Mouse (Mus musculus): ENCODE results near the gene Fhit. TPM values are rescaled to one million over a fixed set of nuclear protein-coding genes. Genes with fewer than 3 reads are reported as not detected.
"Not testable (repeated sequence)": the region's sequence is repeated elsewhere in the genome, so short reads cannot be mapped to it uniquely, and the experiment has no call there.

Gene Fhit
- polyA plus RNA-seq, 1 experiment from 2014 or later = 6.7 TPM

DNA sequence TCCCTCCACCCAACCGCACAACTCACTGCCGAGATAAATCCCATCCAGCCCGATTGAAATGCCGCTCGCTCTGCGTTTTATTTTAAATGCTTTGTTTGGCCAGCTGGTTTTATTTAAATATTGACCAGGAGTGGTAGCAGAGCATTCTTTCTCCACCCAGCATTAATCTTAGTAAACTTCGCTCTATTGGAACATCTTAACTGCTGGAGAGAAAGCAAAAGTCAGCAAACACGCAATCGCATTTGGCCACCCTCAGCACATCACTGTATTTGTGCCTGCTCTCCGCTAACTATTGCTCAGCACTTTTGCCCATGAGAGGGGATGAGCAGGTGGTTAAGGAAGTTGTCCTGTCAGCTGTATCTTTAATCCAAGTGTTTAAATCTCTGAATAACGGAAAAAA, 36.7 kb downstream of the Fhit start:
- 75% methylated on average over 11 of the region's 11 CpGs for WGBS
- Histone ChIP-seq H3K9ac (replicated peaks; ENCODE audit: low read length) (no peak overlapping the region), H3K4me1 (ENCODE audit: insufficient read depth, low read length) (no peaks in the 10 kb centered on the region), H3K27me3 (ENCODE audit: insufficient read depth, low read length) (no peaks in the 10 kb centered on the region), H3K9me3 (ENCODE audit: low read length) (no peaks in the 10 kb centered on the region; the same call in 1 of the 2 replicates), H3K27ac (ENCODE audit: low read length) (no peak overlapping the region), H3K4me3 (ENCODE audit: low read length) (no peak overlapping the region), H3K36me3 (ENCODE audit: insufficient read depth, low read length) (no peaks in the 10 kb centered on the region), H3K4me2 (replicated peaks; ENCODE audit: low read depth, low read length) (no peak overlapping the region)
- ATAC-seq (ENCODE audit: low FRiP score, low TSS enrichment) = no peak

DNA sequence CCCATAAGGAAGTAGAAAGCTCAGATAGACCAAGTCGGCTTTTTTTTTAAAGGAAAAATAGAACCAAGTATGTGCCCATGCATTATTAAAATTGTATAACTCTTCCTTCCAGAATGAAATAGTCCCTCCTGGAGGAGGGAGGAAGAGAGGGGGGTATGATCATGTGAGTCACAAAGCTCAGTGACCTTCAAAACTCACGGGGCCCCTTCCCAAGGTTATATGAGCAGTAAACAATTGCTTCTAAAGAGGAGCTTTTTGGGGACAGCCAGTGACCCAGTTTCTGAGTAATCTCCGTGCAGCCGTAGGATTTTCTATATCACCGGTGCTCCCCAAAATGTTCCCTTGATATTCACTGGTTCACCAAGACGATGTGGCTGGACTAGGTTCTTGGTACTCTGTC, 42.8 kb downstream of the Fhit start:
- Histone ChIP-seq H3K36me3 (ENCODE audit: insufficient read depth, low read length) (no peaks in the 10 kb centered on the region), H3K4me2 (replicated peaks; ENCODE audit: low read depth, low read length) (no peak overlapping the region), H3K4me3 (ENCODE audit: low read length) (no peak overlapping the region), H3K9ac (replicated peaks; ENCODE audit: low read length) (no peak overlapping the region), H3K9me3 (ENCODE audit: low read length) (no peaks in the 10 kb centered on the region), H3K4me1 (ENCODE audit: insufficient read depth, low read length) (no peaks in the 10 kb centered on the region), H3K27ac (ENCODE audit: low read length) (no peak overlapping the region), H3K27me3 (ENCODE audit: insufficient read depth, low read length) (no peaks in the 10 kb centered on the region)
- no peak for ATAC-seq (ENCODE audit: low FRiP score, low TSS enrichment)
- 96% methylated on average over 6 of the region's 6 CpGs for WGBS

DNA sequence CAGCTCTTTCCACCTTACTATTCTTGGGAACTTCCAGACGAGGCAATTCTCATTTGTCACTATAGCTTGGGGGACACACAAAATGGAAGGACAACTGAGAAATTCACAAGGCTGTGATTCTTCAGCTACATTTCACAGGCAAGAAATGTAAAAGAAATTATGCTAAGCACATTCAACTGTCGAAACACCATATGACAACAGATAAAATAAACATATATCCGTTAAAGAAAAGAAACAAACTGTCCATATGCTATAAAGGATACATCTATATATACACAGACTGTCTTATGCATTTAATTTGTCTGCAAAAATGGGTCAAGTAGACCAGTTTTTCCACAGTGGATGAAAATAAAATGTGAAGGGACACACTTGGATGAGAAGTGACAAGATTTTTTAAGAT, 76.2 kb downstream of the Fhit start:
- Histone ChIP-seq H3K9me3 (ENCODE audit: low read length) (no peaks in the 10 kb centered on the region), H3K27me3 (ENCODE audit: insufficient read depth, low read length) (no peaks in the 10 kb centered on the region), H3K27ac (ENCODE audit: low read length) (no peak overlapping the region), H3K4me1 (ENCODE audit: insufficient read depth, low read length) (no peaks in the 10 kb centered on the region), H3K4me2 (replicated peaks; ENCODE audit: low read depth, low read length) (no peak overlapping the region), H3K36me3 (ENCODE audit: insufficient read depth, low read length) (no peaks in the 10 kb centered on the region), H3K9ac (replicated peaks; ENCODE audit: low read length) (no peak overlapping the region), H3K4me3 (ENCODE audit: low read length) (no peak overlapping the region)
- 88% methylated on average over 3 of the region's 3 CpGs for WGBS
- no peak for ATAC-seq (ENCODE audit: low FRiP score, low TSS enrichment)

DNA sequence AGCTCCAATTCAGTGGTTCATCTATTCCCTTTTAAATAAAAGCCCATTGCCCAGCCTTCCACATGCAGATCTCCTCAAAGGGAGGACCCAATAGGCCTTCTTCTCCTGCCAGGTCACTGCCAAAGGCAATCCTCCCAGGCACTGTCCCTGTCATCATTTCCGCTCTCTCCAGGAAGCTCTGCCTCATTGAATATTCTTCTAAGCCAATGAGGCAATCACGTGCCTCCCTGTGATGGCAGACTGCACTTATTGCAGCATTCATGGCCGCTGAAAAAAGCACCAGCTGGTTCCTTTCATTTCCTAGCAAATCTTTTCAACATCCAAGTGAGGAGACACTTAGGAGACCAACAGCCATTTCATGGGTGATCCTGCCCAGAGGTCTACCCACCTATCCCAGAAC, 77.9 kb downstream of the Fhit start:
- H3K9me3 ChIP-seq (ENCODE audit: low read length) = no peaks in the 10 kb centered on the region
- no peaks in the 10 kb centered on the region for H3K27me3 ChIP-seq (ENCODE audit: insufficient read depth, low read length)
- no peak for ATAC-seq (ENCODE audit: low FRiP score, low TSS enrichment)
- H3K36me3 ChIP-seq (ENCODE audit: insufficient read depth, low read length) = no peaks in the 10 kb centered on the region
- H3K9ac ChIP-seq (replicated peaks; ENCODE audit: low read length) = no peak overlapping the region
- no peak overlapping the region for H3K27ac ChIP-seq (ENCODE audit: low read length)
- no peak overlapping the region for H3K4me2 ChIP-seq (replicated peaks; ENCODE audit: low read depth, low read length)
- no peak overlapping the region for H3K4me3 ChIP-seq (ENCODE audit: low read length)
- no peaks in the 10 kb centered on the region for H3K4me1 ChIP-seq (ENCODE audit: insufficient read depth, low read length)
- 48% methylated on average over 3 of the region's 3 CpGs for WGBS

- Histone ChIP-seq H3K4me1 (ENCODE audit: insufficient read depth, low read length) (no peaks in the 10 kb centered on the region), H3K27me3 (ENCODE audit: insufficient read depth, low read length) (no peaks in the 10 kb centered on the region), H3K9me3 (ENCODE audit: low read length) (no peaks in the 10 kb centered on the region), H3K9ac (replicated peaks; ENCODE audit: low read length) (no peak overlapping the region), H3K4me3 (ENCODE audit: low read length) (no peak overlapping the region), H3K4me2 (replicated peaks; ENCODE audit: low read depth, low read length) (no peak overlapping the region), H3K36me3 (ENCODE audit: insufficient read depth, low read length) (no peaks in the 10 kb centered on the region), H3K27ac (ENCODE audit: low read length) (no peak overlapping the region)
- WGBS = 39% methylated on average over 5 of the region's 5 CpGs
- no peak for ATAC-seq (ENCODE audit: low FRiP score, low TSS enrichment)
These were observed 78.4 kb downstream of the Fhit start for GRCm38 (mm10) chr14:11083462-11083861.

GRCm38 (mm10) chr14:11063594-11063993, 98.2 kb downstream of the Fhit start:
- no peaks in the 10 kb centered on the region for H3K36me3 ChIP-seq (ENCODE audit: insufficient read depth, low read length)
- H3K4me2 ChIP-seq (replicated peaks; ENCODE audit: low read depth, low read length) = no peak overlapping the region
- 44% methylated on average over 2 of the region's 2 CpGs for WGBS
- no peak overlapping the region for H3K9ac ChIP-seq (replicated peaks; ENCODE audit: low read length)
- H3K4me1 ChIP-seq (ENCODE audit: insufficient read depth, low read length) = no peaks in the 10 kb centered on the region
- H3K27ac ChIP-seq (ENCODE audit: low read length) = no peak overlapping the region
- ATAC-seq (ENCODE audit: low FRiP score, low TSS enrichment) = peak; percentile 79; the same call in 1 of the 2 replicates
- no peak overlapping the region for H3K4me3 ChIP-seq (ENCODE audit: low read length)
- H3K27me3 ChIP-seq (ENCODE audit: insufficient read depth, low read length) = no peaks in the 10 kb centered on the region
- H3K9me3 ChIP-seq (ENCODE audit: low read length) = no peaks in the 10 kb centered on the region

DNA sequence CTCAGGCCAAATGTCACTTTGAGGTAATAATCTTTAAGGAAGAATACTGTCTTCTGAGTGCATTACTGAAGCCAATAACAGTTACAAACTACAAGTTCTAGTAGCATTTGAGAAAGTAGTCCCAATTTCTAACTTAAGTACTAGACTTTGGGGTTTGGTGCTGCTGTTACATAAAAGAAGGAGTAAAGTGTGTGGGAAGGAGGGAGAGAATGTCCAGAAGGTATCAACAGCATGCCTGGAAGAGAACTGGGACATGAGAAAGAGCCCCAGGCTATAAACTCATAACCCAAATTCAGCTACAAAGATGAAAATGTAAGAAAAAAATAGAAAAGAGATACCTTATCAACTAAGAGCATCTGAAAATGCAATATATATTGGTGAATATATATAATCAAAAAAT, 101.6 kb downstream of the Fhit start:
- H3K9me3 ChIP-seq (ENCODE audit: low read length) = no peaks in the 10 kb centered on the region
- no peak overlapping the region for H3K4me3 ChIP-seq (ENCODE audit: low read length)
- no peak overlapping the region for H3K9ac ChIP-seq (replicated peaks; ENCODE audit: low read length)
- H3K4me1 ChIP-seq (ENCODE audit: insufficient read depth, low read length) = no peaks in the 10 kb centered on the region
- H3K4me2 ChIP-seq (replicated peaks; ENCODE audit: low read depth, low read length) = no peak overlapping the region
- H3K36me3 ChIP-seq (ENCODE audit: insufficient read depth, low read length) = no peaks in the 10 kb centered on the region
- ATAC-seq (ENCODE audit: low FRiP score, low TSS enrichment) = no peak
- no peak overlapping the region for H3K27ac ChIP-seq (ENCODE audit: low read length)
- no peaks in the 10 kb centered on the region for H3K27me3 ChIP-seq (ENCODE audit: insufficient read depth, low read length)

DNA sequence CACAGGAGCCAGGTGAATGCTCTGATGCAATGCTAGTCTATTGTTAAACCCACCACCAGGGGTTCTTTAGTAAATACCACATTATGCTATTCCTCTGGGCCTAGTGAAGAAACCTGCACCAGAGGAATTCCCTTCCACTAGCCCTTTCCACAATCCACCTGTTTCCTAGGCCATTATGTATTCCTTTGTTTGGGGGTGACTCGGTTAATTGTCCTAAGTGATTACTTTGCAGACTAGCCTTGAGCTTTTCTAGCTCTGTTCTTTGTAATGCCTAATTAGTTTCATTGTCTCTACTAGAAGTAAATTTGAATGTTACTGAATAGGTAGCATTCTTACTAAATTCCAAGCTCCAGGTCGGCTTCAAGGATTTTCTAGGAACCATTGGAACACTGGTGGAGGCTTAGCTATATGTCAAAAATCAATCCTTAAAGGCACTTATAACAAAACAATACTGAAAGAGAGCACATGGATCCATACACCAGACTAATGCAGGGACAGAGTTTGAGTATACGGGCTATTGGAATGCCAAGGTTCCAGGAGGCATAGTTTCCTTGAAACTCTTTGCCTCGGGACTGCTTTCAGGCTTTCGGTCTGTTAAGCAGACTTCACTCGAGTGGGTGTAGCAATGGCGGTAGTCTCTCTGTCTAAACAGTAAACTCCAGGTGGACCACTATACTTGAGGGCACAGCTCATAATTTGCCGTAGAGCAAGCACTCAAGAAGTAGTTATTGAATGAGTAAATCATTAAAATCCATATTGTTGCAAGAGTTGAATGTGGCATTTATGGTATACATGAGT, 122.1 kb downstream of the Fhit start:
- H3K9ac ChIP-seq (replicated peaks; ENCODE audit: low read length); H3K36me3 ChIP-seq (ENCODE audit: insufficient read depth, low read length); ATAC-seq (ENCODE audit: low FRiP score, low TSS enrichment); H3K4me2 ChIP-seq (replicated peaks; ENCODE audit: low read depth, low read length); H3K4me3 ChIP-seq (ENCODE audit: low read length); H3K4me1 ChIP-seq (ENCODE audit: insufficient read depth, low read length); H3K9me3 ChIP-seq (ENCODE audit: low read length); H3K27me3 ChIP-seq (ENCODE audit: insufficient read depth, low read length); H3K27ac ChIP-seq (ENCODE audit: low read length): not testable (repeated sequence)
- 72% methylated on average over 8 of the region's 8 CpGs for WGBS

GRCm38 (mm10) chr14:11021391-11021790, 140.4 kb downstream of the Fhit start:
- no peak overlapping the region for H3K27ac ChIP-seq (ENCODE audit: low read length)
- no peak overlapping the region for H3K4me3 ChIP-seq (ENCODE audit: low read length)
- no peak overlapping the region for H3K4me2 ChIP-seq (replicated peaks; ENCODE audit: low read depth, low read length)
- no peak overlapping the region for H3K9ac ChIP-seq (replicated peaks; ENCODE audit: low read length)
- 26% methylated on average over 3 of the region's 3 CpGs for WGBS
- H3K9me3 ChIP-seq (ENCODE audit: low read length) = no peaks in the 10 kb centered on the region
- no peaks in the 10 kb centered on the region for H3K4me1 ChIP-seq (ENCODE audit: insufficient read depth, low read length)
- no peak for ATAC-seq (ENCODE audit: low FRiP score, low TSS enrichment)
- no peaks in the 10 kb centered on the region for H3K36me3 ChIP-seq (ENCODE audit: insufficient read depth, low read length)
- H3K27me3 ChIP-seq (ENCODE audit: insufficient read depth, low read length) = no peaks in the 10 kb centered on the region

GRCm38 (mm10) chr14:10978651-10979050, 183.2 kb downstream of the Fhit start:
- no peaks in the 10 kb centered on the region for H3K36me3 ChIP-seq (ENCODE audit: insufficient read depth, low read length)

More at GRCm38 (mm10) chr14:10978651-10979050, 183.2 kb downstream of the Fhit start:
- no peak overlapping the region for H3K27ac ChIP-seq (ENCODE audit: low read length)
- WGBS = 83% methylated on average over 3 of the region's 3 CpGs
- no peaks in the 10 kb centered on the region for H3K4me1 ChIP-seq (ENCODE audit: insufficient read depth, low read length)
- no peaks in the 10 kb centered on the region for H3K27me3 ChIP-seq (ENCODE audit: insufficient read depth, low read length)
- ATAC-seq (ENCODE audit: low FRiP score, low TSS enrichment) = no peak
- no peak overlapping the region for H3K4me2 ChIP-seq (replicated peaks; ENCODE audit: low read depth, low read length)
- H3K9ac ChIP-seq (replicated peaks; ENCODE audit: low read length) = no peak overlapping the region
- no peak overlapping the region for H3K4me3 ChIP-seq (ENCODE audit: low read length)
- no peaks in the 10 kb centered on the region for H3K9me3 ChIP-seq (ENCODE audit: low read length)

Measured in kidney, embryonic 16.5 days (tissue).